Mouse (Mus musculus) bone marrow, adult 2 months (tissue): ENCODE measurements around the gene Agpat4. TPM values are rescaled to one million over a fixed set of nuclear protein-coding genes. Genes with fewer than 3 reads are reported as not detected.
A peak's percentile ranks its signal among the peaks of the same experiment; 100 is the strongest.

Experiments
- H3K27ac ChIP-seq: fragments of 200-500 bp; 2 replicates; pipeline ENCODE4 v1.5.1; 2012; ENCODE audit warnings: low read depth, mild to moderate bottlenecking, control low read depth, inconsistent platforms, low read length; ENCODE audit not compliant: control insufficient read depth, poor library complexity, insufficient read depth
- H3K4me1 ChIP-seq: fragments of 200-500 bp; 2 replicates; pipeline ENCODE4 v1.6.1; 2011; ENCODE audit warnings: low read length; ENCODE audit not compliant: control insufficient read depth, insufficient read depth
- H3K4me3 ChIP-seq: fragments of 200-500 bp; replicated peaks from 2 replicates; pipeline ENCODE3; 2011; ENCODE audit warnings: mild to moderate bottlenecking, low read depth, low read length, control low read depth; ENCODE audit not compliant: control insufficient read depth
- CTCF ChIP-seq: fragments of 200-500 bp; IDR thresholded peaks from 2 replicates; pipeline ENCODE4 v1.5.1; 2011; ENCODE audit warnings: low read length, control low read depth; ENCODE audit not compliant: control insufficient read depth, insufficient read depth
- POLR2A ChIP-seq: fragments of 200-500 bp; IDR thresholded peaks from 2 replicates; pipeline ENCODE4 v1.6.1; 2011; ENCODE audit warnings: low read depth, mild to moderate bottlenecking, control low read depth, low read length, borderline replicate concordance; ENCODE audit not compliant: control insufficient read depth
- WGBS: fragments of 180-500 bp; shearing (Covaris S2); methylation state at CpG from one replicate; pipeline ENCODE4 v1.1.7; 2018; 5-methylcytosine and 5-hydroxymethylcytosine counted together
- polyA plus RNA-seq: library from polyadenylated mRNA; stranded (reverse); fragments of >200 nt; gene quantifications from 2 replicates; pipeline ENCODE4 v1.2.4, GENCODE M21; 2011; ENCODE audit warnings: low replicate concordance; ENCODE audit not compliant: missing spikeins, insufficient read depth, insufficient read length

Gene Agpat4
- polyA plus RNA-seq, 1 experiment = 30.2 TPM

DNA sequence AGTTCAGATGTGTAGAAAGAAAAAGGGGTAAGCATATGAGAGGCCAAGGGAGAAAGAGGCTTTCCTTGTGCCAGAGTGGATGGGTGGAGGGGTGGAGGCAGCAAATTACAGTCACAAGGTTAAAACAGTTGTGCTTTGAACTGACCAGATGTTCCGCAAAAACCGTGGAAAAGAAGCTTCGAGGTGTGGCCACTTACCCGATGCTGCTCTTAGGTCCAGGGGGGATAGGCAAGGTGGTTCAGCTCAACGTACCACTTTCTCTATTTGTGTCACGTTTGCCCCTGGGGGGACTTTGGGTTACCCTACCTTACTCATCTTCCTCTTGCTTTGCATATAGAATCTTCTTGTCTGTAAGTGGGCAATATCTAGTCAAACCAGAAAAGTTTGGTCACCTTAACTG is 46.0 kb downstream of the Agpat4 start:
- no peak overlapping the region; the same call in 1 of the 2 replicates for H3K27ac ChIP-seq
- 80% methylated on average over 6 of the region's 6 CpGs for WGBS
- H3K4me1 ChIP-seq = peaks cover 11% of the 10 kb centered on the region
- no peak overlapping the region for H3K4me3 ChIP-seq
- TF ChIP-seq CTCF = no peak
- no peak for TF ChIP-seq POLR2A

GRCm38 (mm10) chr17:12165009-12165695 is 46.6 kb downstream of the Agpat4 start:
- Histone ChIP-seq H3K4me3 (no peak overlapping the region), H3K27ac (peak overlapping the region; percentile 67), H3K4me1 (peaks cover 7% of the 10 kb centered on the region; the same call in 1 of the 2 replicates)
- TF ChIP-seq CTCF = no peak
- WGBS = 58% methylated on average over 11 of the region's 11 CpGs

DNA sequence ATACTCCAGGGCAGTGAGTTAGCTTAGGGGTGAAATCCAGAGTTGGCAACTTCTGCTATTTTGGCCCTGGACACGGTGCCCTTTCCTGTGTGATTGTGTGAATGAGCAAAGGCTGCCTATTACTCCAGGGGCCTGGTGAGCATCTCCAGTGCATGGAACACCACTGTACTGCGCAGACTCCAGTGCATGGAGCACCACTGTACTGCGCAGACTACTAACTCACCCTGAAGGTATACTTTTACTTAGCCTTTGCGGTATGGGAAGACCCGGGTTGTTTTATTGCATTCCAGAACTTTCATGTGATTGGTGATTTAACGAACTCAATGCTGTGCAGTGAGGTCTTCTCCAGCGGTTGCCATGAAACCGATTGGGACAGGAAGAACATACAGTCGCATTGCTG is 47.2 kb downstream of the Agpat4 start:
- peak overlapping the region; percentile 38 for H3K27ac ChIP-seq
- WGBS = 86% methylated on average over 9 of the region's 9 CpGs

DNA sequence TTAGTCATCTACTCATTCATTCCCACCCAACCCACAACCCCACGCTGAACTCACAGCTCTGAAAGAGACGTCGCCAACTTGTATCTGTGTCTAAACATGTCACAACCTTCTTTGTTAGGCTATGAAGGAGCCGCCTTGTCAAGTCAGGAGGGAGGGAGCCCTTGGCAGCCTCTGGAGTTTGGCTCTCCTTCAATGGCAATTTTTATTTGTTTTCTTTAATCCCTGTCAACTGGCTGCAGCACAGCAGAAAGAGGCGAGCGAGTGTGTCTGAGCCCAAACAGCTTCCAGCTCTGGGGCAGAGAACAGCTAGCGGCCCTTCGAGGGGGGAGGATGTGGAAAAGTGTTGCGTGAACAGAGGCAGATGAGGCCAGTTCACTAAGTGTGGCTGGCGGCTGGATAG is 50.0 kb downstream of the Agpat4 start:
- H3K4me3 ChIP-seq = no peak overlapping the region
- TF ChIP-seq POLR2A = no peak
- no peak for TF ChIP-seq CTCF
- 70% methylated on average over 10 of the region's 10 CpGs for WGBS
- H3K4me1 ChIP-seq = peaks cover 4% of the 10 kb centered on the region; the same call in 1 of the 2 replicates
- peak overlapping the region; percentile 33 for H3K27ac ChIP-seq

More for the DNA sequence above, 47.2 kb downstream of the Agpat4 start:
- peak overlapping the region; percentile 8 for H3K4me3 ChIP-seq
- peaks cover 4% of the 10 kb centered on the region; the same call in 1 of the 2 replicates for H3K4me1 ChIP-seq
- no peak for TF ChIP-seq CTCF
- no peak for TF ChIP-seq POLR2A

GRCm38 (mm10) chr17:12169326-12169836 is 50.9 kb downstream of the Agpat4 start:
- Histone ChIP-seq H3K4me3 (no peak overlapping the region), H3K27ac (no peak overlapping the region), H3K4me1 (peaks cover 7% of the 10 kb centered on the region; the same call in 1 of the 2 replicates)
- WGBS = 83% methylated on average over 12 of the region's 12 CpGs
- TF ChIP-seq POLR2A (no peak), CTCF (no peak)

DNA sequence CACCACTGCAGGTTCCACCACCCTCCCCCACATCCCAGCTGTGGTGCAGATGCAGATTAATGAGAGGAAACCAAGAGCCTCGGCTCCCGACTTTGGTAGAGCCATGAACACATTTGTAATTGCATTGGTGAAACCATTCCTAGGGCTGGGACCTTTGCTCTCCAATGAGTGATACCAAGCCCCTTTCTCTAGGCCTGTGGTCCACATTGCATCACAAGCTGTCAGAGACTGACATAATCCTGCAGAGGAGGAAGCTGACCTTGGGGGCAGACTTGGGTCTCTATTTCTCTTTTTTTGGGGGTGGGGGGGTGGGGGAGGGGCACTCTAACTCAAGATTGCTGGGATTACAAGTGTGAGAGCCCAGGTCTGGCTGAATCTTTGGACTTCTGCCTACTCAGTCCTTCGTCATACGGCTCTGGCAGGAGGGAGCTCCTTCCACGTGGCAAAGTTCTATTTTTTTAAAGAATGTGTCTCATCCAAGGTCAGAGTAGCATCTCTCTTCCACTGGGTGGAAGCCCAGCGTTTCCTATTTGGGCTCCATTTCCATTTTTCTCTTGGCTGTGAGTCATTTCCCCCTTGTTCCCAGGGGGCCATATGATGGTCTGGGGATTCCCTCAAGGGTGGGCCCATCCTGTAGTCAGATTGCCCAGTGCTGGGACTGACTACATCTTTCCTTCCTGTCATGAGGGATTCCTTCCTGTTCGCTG is 52.4 kb downstream of the Agpat4 start:
- Histone ChIP-seq H3K4me3 (no peak overlapping the region), H3K4me1 (peaks cover 7% of the 10 kb centered on the region; the same call in 1 of the 2 replicates), H3K27ac (peak overlapping the region; percentile 22; the same call in 1 of the 2 replicates)
- TF ChIP-seq CTCF (no peak), POLR2A (no peak)
- 23% methylated on average over 7 of the region's 7 CpGs for WGBS

GRCm38 (mm10) chr17:12171666-12172065 is 53.2 kb downstream of the Agpat4 start:
- peaks cover 7% of the 10 kb centered on the region; the same call in 1 of the 2 replicates for H3K4me1 ChIP-seq
- TF ChIP-seq CTCF = no peak
- H3K4me3 ChIP-seq = no peak overlapping the region
- H3K27ac ChIP-seq = no peak overlapping the region
- WGBS = 79% methylated on average over 2 of the region's 2 CpGs

GRCm38 (mm10) chr17:12174221-12174620 is 55.7 kb downstream of the Agpat4 start:
- H3K4me3 ChIP-seq = no peak overlapping the region
- peaks cover 7% of the 10 kb centered on the region; the same call in 1 of the 2 replicates for H3K4me1 ChIP-seq
- WGBS = 58% methylated on average over 5 of the region's 5 CpGs
- peak overlapping the region; percentile 76 for H3K27ac ChIP-seq
- TF ChIP-seq POLR2A (no peak), CTCF (no peak)
